Mouse (Mus musculus) B cell, adult 2 months (primary cell): ENCODE data around the gene Gnb1.
A peak's percentile ranks its signal among the peaks of the same experiment; 100 is the strongest.
"Not testable (repeated sequence)": the region's sequence is repeated elsewhere in the genome, so short reads cannot be mapped to it uniquely, and the experiment has no call there.

Experiments used
- DNase-seq, 2 experiments: peaks; one replicate each; pipeline ENCODE4 v3.0.0; 2022

The Gnb1 gene

DNA sequence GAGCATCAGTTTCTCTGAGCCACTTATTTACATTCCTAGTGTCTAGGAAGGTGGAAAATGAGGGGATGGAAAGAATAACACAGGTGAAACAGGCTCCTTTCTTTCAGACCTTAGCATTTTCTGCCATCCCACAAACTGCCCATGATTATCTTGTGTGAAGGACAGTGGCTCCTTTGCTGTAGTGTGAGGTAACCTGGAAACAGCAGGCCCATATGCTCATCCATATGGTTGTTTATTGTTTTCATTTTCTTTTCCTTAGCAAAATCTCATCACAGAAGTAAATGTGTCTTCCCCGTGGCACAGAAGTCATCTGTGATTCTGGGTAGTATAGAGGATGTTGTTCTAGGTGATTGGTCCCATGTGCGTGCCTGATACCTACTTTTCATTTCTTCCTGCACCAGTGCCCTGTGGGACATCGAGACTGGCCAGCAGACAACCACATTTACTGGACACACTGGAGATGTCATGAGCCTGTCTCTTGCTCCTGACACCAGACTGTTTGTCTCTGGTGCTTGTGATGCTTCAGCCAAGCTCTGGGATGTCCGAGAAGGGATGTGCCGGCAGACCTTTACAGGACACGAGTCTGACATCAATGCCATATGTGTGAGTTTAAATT is 61.9 kb downstream of the Gnb1 start:
- DNase-seq = no peak

GRCm38 (mm10) chr4:155554880-155555279 is 63.7 kb downstream of the Gnb1 start:
- no peak for DNase-seq

- DNase-seq = no peak
Measured at GRCm38 (mm10) chr4:155555464-155555863, 64.3 kb downstream of the Gnb1 start.

DNA sequence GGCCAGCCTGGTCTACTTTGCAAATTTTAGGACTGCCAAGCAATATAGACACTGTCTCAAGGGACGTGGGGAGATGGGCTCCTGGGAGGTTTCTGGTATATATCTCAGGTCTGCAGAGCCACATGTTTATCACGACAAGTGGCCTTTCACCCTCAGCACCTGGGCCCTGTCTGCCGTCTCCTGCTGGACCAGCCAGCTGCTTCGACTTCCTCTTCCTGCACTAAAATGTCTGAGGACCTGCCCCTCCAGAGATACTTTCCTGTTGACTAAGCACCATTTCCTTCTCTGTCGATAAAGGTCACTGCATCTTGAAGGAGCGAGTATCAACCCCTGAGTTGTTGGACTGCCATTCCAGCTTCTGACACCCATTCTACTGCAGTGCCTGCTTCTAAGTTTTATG is 68.3 kb downstream of the Gnb1 start:
- DNase-seq = peak; percentile 21 to 25

- DNase-seq = no peak
Measured at GRCm38 (mm10) chr4:155560932-155561331, 69.8 kb downstream of the Gnb1 start.

GRCm38 (mm10) chr4:155561661-155562442 is 70.7 kb downstream of the Gnb1 start, which contains the start of gene Nadk:
TSS of gene Nadk (plus strand) at chr4:155562378.
- DNase-seq = peak; percentile 29 to 39

DNA sequence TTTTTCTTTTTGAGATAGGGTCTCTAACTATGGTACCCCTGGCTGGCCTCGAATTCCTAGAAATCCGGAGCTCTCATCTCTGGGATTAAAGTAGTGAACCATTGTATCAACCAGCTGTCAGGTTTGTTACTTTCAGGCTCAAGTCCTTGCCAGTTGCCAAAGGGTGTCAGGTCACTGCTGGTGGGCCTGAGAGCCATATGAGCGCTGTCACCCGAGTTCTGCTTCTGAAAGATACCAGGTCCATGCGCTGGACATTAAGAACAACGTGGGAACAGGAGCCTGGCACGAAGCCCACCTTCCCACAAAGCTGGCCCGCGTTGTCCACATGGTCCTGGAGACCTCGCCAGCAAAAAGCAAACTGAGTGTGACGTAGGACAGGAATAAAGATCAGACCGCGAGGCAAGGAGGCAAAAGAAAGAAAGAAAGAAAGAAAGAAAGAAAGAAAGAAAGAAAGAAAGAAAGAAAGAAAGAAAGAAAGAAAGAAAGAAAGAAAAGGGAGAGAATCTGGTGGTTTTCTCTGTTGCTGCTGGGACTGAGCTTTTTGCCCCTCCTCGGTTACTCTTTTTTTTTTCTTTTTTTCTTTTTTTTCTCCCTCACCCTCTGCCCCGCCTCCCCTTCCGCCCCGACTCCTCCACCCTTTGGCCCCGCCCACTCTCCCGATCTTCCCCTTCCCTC is 71.7 kb downstream of the Gnb1 start:
- peak; percentile 28 to 37 for DNase-seq

DNA sequence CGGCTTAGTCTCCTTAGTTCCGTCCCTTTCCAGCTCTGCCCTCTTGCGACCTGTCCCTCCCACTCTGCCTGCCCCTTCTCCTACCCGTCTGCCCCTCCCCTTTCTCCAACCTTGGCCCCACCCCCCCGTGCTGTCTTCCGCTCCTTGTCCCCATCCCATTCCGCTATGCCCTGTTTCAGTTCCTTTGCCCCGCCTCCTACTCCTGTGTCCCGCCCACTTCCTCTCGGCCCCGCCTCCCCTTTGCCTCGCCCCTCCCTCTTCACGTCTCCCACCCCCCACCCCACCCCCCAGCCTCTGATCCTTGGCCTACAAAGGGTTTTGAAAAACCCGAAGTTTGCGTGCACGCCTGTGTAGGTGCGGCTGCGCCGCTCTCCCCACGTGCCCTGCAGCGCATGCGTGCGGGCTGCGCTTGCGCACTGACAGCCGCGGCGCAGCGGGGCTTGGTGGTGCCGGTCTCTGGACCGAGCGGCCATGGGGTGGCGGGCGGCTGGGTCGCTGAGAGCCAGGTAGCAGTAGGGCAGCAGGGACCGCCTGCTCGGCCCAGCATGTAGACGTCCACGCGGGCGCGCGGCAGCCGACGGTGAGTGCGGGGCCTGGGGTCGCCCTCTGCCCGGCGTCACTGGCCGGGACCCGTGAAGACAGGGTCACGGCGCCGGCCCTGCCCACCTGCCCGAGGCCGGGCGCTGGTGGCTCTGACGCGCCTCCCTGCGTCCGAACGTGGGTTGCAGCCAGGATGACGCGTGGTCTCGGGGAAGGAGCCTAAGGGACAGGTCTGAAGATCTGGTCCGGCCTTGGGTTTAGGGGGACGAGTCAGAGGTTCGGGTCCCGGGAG is 72.5 kb downstream of the Gnb1 start:
- DNase-seq = peak; percentile 98 to 99

- DNase-seq = no peak
Measured at GRCm38 (mm10) chr4:155564315-155565069, 73.3 kb downstream of the Gnb1 start.

DNA sequence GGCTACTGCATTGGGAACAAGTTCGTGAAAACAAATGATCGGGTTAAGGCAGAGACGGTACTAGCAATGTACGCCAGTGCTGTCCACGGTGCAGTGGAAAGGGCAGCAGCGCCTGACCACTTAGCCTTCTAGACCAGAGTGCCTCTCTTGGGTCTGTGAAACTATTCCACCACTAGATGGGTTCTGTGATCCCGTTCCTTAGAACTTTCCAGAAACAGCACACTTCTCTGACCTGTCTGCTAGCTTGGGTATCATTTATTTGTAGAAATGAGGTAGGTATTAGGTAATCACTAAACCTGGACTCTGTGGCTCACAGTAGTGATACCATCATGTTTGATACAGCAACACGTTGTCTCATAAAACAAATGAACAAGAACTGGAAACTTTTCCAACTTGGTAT is 75.4 kb downstream of the Gnb1 start:
- DNase-seq = no peak

DNA sequence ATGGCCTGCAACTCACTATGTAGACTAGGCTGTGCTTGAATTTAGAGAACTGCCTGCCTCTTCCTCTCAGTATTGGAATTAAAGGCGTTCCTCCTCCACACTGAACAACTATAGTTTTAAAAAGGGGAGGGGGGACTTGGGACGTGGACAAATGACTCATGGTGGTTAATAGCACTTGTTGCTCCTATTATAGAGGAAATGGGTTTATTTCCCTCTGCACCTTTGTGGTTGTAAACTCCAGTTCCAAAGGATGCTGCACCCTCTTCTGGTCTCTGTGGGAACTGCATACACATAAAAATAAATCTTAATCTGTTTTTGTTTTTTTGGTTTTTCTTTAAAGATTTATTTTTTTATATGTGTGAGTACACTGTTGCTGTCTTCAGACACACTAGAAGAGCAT is 77.0 kb downstream of the Gnb1 start:
- peak; percentile 54 to 63 for DNase-seq

GRCm38 (mm10) chr4:155568632-155569370 is 77.6 kb downstream of the Gnb1 start:
- no peak for DNase-seq

DNA sequence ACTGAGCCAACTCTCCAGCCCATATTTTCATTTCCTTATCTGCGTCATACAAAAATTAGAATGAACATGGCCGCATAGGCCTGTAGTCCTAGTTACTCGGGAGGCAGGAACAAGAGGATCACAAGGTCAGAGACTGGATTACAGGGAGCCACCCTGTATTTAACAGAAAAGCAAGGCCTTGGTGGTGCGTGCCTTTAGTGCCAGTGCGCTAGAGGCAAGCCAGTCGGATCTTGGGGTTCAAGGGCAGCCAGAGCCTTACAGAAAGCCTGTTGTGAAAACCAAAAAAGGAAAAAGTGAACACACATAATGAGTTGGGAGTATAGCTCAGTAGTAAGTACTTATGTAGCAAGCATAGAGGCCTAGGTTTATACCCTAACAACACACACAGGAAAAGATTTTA is 78.7 kb downstream of the Gnb1 start:
- no peak for DNase-seq

GRCm38 (mm10) chr4:155570315-155570714 is 79.2 kb downstream of the Gnb1 start:
- DNase-seq = not testable (repeated sequence)

GRCm38 (mm10) chr4:155571442-155571841 is 80.3 kb downstream of the Gnb1 start:
- no peak for DNase-seq

DNA sequence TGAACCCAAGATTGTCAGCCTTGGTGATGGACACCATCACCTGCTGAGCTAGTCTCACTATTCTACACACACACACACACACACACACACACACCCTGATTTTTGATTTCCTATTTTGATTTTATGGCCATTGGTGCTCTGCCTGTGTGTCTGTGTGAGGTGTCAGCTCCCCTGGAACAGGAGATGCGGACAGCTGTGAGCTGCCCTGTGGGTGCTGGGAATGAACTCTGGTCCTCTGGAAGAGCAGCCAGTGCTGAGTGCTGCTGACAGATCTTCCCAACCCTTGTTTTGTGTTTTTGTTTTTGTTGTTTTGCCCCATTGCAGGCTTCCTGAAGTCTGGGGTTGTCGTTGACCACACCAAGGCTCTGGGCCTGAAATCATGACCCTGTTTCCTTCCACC is 82.0 kb downstream of the Gnb1 start:
- DNase-seq = no peak

DNA sequence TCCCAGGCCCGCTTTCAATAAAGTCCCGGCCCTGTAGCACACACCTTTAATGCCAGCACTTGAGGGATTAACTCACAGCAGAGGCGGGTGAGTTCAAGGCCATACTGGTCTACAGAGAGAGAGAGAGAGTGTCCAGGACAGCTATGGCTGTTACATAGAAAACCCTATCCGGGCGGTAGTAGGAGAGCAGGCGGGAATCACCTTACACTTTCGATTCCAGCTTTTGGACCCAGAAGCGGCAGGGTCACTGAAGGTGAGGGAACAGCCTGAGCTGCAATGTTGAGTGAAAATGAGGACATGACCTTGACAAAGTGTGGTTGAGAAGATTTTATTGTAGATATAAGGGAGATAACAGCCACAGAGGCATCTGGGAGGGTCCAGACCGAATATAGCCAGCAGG is 82.7 kb downstream of the Gnb1 start:
- DNase-seq = no peak

- no peak for DNase-seq
Measured at GRCm38 (mm10) chr4:155574931-155575330, 83.8 kb downstream of the Gnb1 start.

- DNase-seq = no peak
Measured at GRCm38 (mm10) chr4:155575521-155575920, 84.4 kb downstream of the Gnb1 start.

DNA sequence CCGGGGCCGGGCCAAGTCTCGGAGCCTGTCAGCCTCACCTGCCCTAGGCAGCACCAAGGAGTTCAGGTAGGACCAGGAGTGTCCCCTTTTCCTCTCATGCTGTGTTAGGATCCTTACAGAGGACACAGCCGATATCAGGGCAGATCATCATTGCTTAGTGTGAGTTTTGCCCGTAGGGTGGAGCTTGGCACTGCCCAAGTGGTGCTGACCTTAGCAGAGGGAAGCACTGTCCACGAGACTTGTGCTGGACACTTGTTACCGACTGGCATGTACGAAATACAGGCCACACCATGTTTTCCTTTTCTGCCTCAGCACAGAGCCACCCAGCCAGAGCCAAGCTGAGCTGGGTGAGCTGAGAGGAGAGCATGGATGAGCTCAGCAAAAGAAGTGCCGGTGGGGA is 86.0 kb downstream of the Gnb1 start:
- no peak for DNase-seq

DNA sequence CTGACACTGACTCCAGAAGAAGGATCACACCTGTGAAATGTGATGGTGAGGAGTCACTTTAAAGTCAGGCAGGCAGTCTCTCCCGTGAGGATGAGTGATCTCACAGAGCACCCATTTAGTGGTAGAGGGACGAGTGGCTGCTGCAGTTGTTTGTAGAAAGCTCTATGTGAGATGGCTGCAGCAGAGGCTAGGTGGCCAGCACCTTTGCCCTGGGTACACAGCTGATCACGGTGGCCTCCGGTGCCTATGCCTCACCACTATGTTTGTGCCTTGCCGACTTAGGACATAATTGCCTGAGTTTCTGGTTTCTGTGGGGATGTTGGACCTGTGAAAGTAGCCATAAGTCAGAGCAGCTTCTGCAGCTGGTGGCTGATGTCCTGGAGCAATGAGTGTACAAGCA is 86.6 kb downstream of the Gnb1 start:
- no peak for DNase-seq
